ENCODE assay signal across 8 mouse cellular contexts in genomic region chr9:122351303-122352024, GRCm38 (mm10). TPM values are rescaled to one million over a fixed set of nuclear protein-coding genes. Genes with fewer than 3 reads are reported as not detected.
DNase-seq lines count a peak whose midpoint lies in the region; ATAC-seq and TF ChIP-seq lines count a peak whose summit lies in the region.

Gene Abhd5 (plus strand): TSS chr9:122351608.

- H3K36me3 ChIP-seq in E14TG2a.4 (ENCODE audit: insufficient read depth, low read length): no peaks in the 10 kb centered on the region
- no peaks in the 10 kb centered on the region for H3K36me3 ChIP-seq in forebrain, embryonic 13.5 days (ENCODE audit: poor library complexity, severe bottlenecking)
- H3K36me3 ChIP-seq in liver, postnatal 0 days (replicated peaks; ENCODE audit: insufficient read depth, low read length): no peaks in the 10 kb centered on the region
- no peaks in the 10 kb centered on the region for H3K36me3 ChIP-seq in neural tube, embryonic 14.5 days (ENCODE audit: control insufficient read depth, insufficient read depth, low read length)

- H3K4me3 ChIP-seq in E14TG2a.4 (replicated peaks; ENCODE audit: low read length): peak within 1 kb of the TSS; percentile 86
- peak within 1 kb of the TSS; percentile 70 for H3K4me3 ChIP-seq in forebrain, embryonic 13.5 days
- H3K4me3 ChIP-seq in liver, postnatal 0 days (ENCODE audit: low read depth, low read length): peak within 1 kb of the TSS; percentile 90
- peak within 1 kb of the TSS; percentile 71 for H3K4me3 ChIP-seq in neural tube, embryonic 14.5 days (ENCODE audit: low read depth, low read length)

- no peak for TF ChIP-seq CTCF in E14TG2a.4 (conservative IDR thresholded peaks at IDR 0.05; ENCODE audit: low read length)
- peak; percentile 63 for TF ChIP-seq CTCF in liver, postnatal 0 days (IDR thresholded peaks at IDR 0.05; ENCODE audit: low read depth)

- under 1% methylated on average over 80 of the region's 84 CpGs for WGBS in forebrain, embryonic 13.5 days
- WGBS in large intestine, adult 2 months: under 1% methylated on average over 84 of the region's 84 CpGs
- under 1% methylated on average over 73 of the region's 84 CpGs for WGBS in liver, postnatal 0 days (ENCODE audit: insufficient replicate concordance)
- under 1% methylated on average over 54 of the region's 84 CpGs for WGBS in neural tube, embryonic 14.5 days

- no peaks in the 10 kb centered on the region for H3K9me3 ChIP-seq in E14TG2a.4 (ENCODE audit: low read length)
- no peaks in the 10 kb centered on the region for H3K9me3 ChIP-seq in forebrain, embryonic 13.5 days (replicated peaks)
- H3K9me3 ChIP-seq in liver, postnatal 0 days (ENCODE audit: low read length): no peaks in the 10 kb centered on the region
- H3K9me3 ChIP-seq in neural tube, embryonic 14.5 days (ENCODE audit: control insufficient read depth, low read length): no peaks in the 10 kb centered on the region

- peaks cover 5% of the 10 kb centered on the region; the same call in 1 of the 2 replicates for H3K4me1 ChIP-seq in E14TG2a.4 (replicated peaks; ENCODE audit: low read depth, low read length)
- no peaks in the 10 kb centered on the region for H3K4me1 ChIP-seq in forebrain, embryonic 13.5 days
- peaks cover 61% of the 10 kb centered on the region for H3K4me1 ChIP-seq in liver, postnatal 0 days (ENCODE audit: insufficient read depth)
- no peaks in the 10 kb centered on the region for H3K4me1 ChIP-seq in neural tube, embryonic 14.5 days (ENCODE audit: control insufficient read depth, insufficient read depth, low read length)

- peak within 1 kb of the TSS; percentile 69 for H3K4me2 ChIP-seq in forebrain, embryonic 13.5 days
- peak within 1 kb of the TSS; percentile 95 for H3K4me2 ChIP-seq in liver, postnatal 0 days (ENCODE audit: low read depth, low read length)
- peak within 1 kb of the TSS; percentile 58 for H3K4me2 ChIP-seq in neural tube, embryonic 14.5 days (ENCODE audit: low read depth, low read length)

- intact Hi-C loops in heart, postnatal 10 days (cut with DNase I): loop anchor here (2.0 kb wide), 1 partner anchor 103 kb away; no protein-coding TSS in a partner anchor

- H3K9ac ChIP-seq in forebrain, embryonic 13.5 days: peak within 1 kb of the TSS; percentile 82
- H3K9ac ChIP-seq in liver, postnatal 0 days (replicated peaks): peak within 1 kb of the TSS; percentile 90
- H3K9ac ChIP-seq in neural tube, embryonic 14.5 days (replicated peaks; ENCODE audit: low read depth, low read length): peak within 1 kb of the TSS; percentile 68

- ATAC-seq in forebrain, embryonic 13.5 days: peak; percentile 97
- ATAC-seq in liver, postnatal 0 days: peak; percentile 95
- peak; percentile 98 for ATAC-seq in neural tube, embryonic 14.5 days (ENCODE audit: low read depth)

- H3K27ac ChIP-seq in forebrain, embryonic 13.5 days: peak within 1 kb of the TSS; percentile 25; the same call in 1 of the 2 replicates
- peak within 1 kb of the TSS; percentile 94 for H3K27ac ChIP-seq in liver, postnatal 0 days (ENCODE audit: low read depth)
- H3K27ac ChIP-seq in neural tube, embryonic 14.5 days (ENCODE audit: low read depth, low read length): peak within 1 kb of the TSS; percentile 57

- peaks cover 56% of the 10 kb centered on the region for H3K27me3 ChIP-seq in E14TG2a.4 (ENCODE audit: insufficient read depth, low read length)
- no peaks in the 10 kb centered on the region for H3K27me3 ChIP-seq in forebrain, embryonic 13.5 days
- H3K27me3 ChIP-seq in liver, postnatal 0 days (ENCODE audit: insufficient read depth, low read length): no peaks in the 10 kb centered on the region
- no peaks in the 10 kb centered on the region for H3K27me3 ChIP-seq in neural tube, embryonic 14.5 days (ENCODE audit: control insufficient read depth, insufficient read depth, low read length)

- no peak for TF ChIP-seq EP300 in liver, postnatal 0 days (IDR thresholded peaks at IDR 0.05; ENCODE audit: low read depth)

- DNase-seq in c-Kit-positive CD71-positive TER-119-positive erythroid progenitor cells, embryonic 14.5 days (ENCODE audit: low spot score): peak; percentile 91
- DNase-seq in heart, postnatal 10 days: peak; percentile 98
- DNase-seq in large intestine, adult 2 months (ENCODE audit: low read depth, low spot score): peak; percentile 59
- peak; percentile 96 for DNase-seq in liver, postnatal 0 days
- peak; percentile 97 for DNase-seq in testis, postnatal 10 days (ENCODE audit: low spot score)

RNA-seq across cellular contexts. Expression of gene Abhd5, which starts in this region (rescaled TPM):
- 15.9 and 20.7 TPM in 2 replicates for polyA plus RNA-seq in forebrain, embryonic 13.5 days (2015; fragmentation: Nextera tagmentation; extraction: Ambion mirVana)
- 10 to 100 TPM; 53.8 to 56.8 TPM for total RNA-seq in heart, postnatal 10 days (2021)
- 16.2 and 17.9 TPM in 2 replicates for polyA plus RNA-seq in large intestine, adult 2 months (2012; rRNA removed)
- polyA plus RNA-seq in liver, postnatal 0 days (2015; fragmentation: Nextera tagmentation; extraction: Ambion mirVana): 22.3 and 25.4 TPM in 2 replicates
- polyA plus RNA-seq in neural tube, embryonic 14.5 days (2014; fragmentation: Nextera tagmentation; extraction: Ambion mirVana): 23.4 and 34.4 TPM in 2 replicates

Comparison
In these comparisons a context has a peak if more than half of its experiments do, and no peak if none do; other contexts are left out.
1. Peak in every context shown above with its lines: DNase-seq, ATAC-seq, H3K4me3 ChIP-seq and H3K27ac ChIP-seq.
2. H3K27ac ChIP-seq: peak in every context shown above with its lines; median percentile 94 in liver, postnatal 0 days; 57 in neural tube, embryonic 14.5 days; 25 in forebrain, embryonic 13.5 days.